Mouse (Mus musculus): ENCODE measurements around the gene Tcp11l2.

Gene Tcp11l2

DNA sequence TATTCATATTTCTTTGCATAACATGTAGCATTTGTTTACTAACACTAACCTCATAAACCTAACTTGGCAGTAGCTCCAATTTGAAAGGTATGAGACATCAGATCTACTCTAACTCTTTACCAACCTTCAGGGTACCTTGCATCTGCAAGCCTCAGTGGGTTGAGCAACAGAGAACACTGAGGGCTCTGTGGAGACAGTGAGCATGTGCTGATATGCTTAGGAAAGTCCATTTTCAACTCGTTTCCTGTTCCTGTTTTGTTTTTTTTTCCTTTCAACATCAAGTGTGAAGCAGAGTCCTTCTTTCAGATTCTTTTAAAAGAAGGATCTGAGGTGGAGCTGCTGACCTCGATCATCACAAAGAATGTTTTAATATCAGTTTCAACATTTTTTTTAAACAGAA is 20.3 kb upstream of the Tcp11l2 start:
- DNase-seq (ENCODE audit: low spot score in 2 of 2) = no peak

GRCm38 (mm10) chr10:84558511-84558910 is 17.9 kb upstream of the Tcp11l2 start:
- no peak for DNase-seq (ENCODE audit: low spot score in 2 of 2)

DNA sequence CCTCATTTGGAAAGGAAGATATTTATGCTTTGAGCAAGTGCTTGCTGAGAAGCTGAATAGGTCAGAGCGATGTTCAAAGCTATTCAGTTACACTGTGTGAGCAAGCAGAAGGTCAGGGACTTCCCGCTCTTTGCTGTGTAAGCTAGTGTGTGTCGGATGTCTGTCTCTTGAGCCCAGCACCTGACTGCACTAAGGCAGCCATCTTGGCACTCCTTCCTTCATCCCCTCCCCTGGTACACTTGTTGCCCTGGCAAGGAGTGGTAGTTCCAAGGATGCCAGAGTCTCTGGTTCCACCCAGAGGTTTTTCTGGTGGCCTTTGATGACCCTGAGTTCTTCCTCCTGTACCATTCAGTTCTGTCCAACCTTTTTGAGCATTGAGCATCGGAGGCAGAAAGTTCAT is 16.4 kb upstream of the Tcp11l2 start:
- DNase-seq (ENCODE audit: low spot score in 2 of 2) = no peak

GRCm38 (mm10) chr10:84562121-84562520 is 14.3 kb upstream of the Tcp11l2 start:
- DNase-seq (ENCODE audit: low spot score in 2 of 2) = no peak

- no peak for DNase-seq (ENCODE audit: low spot score in 2 of 2)
These were observed 13.6 kb upstream of the Tcp11l2 start for GRCm38 (mm10) chr10:84562567-84563554.

GRCm38 (mm10) chr10:84564427-84564826 is 12.0 kb upstream of the Tcp11l2 start:
- no peak for DNase-seq (ENCODE audit: low spot score in 2 of 2)

DNA sequence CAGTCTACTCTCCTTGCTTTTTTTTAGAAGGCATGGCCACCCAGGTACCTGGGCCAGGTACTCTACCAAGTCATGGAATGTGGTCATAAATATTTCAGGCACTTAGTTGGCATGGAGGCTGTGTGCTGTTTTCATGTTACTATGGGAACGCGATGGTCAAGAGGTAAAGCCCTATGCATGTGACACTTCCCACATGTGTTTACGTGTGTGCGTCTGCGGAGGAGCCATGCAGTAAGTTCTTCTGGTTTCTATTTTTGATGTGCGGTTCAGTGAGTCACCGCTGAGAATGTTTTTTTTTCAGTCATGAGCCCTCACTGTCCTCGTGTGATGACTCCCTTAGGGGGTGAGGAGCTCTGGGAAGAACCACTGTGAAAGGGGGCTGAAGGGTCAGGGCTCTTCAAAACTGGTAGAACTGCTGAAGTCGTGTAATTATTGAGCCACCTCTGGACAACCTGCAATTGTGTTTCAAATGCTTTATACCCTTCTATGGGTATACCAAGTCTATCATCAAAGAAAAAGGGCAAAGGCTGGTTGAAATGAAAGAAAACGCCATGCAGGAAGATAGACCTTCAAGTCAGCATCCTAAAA is 5.3 kb upstream of the Tcp11l2 start:
- DNase-seq (ENCODE audit: low spot score in 2 of 2) = no peak

DNA sequence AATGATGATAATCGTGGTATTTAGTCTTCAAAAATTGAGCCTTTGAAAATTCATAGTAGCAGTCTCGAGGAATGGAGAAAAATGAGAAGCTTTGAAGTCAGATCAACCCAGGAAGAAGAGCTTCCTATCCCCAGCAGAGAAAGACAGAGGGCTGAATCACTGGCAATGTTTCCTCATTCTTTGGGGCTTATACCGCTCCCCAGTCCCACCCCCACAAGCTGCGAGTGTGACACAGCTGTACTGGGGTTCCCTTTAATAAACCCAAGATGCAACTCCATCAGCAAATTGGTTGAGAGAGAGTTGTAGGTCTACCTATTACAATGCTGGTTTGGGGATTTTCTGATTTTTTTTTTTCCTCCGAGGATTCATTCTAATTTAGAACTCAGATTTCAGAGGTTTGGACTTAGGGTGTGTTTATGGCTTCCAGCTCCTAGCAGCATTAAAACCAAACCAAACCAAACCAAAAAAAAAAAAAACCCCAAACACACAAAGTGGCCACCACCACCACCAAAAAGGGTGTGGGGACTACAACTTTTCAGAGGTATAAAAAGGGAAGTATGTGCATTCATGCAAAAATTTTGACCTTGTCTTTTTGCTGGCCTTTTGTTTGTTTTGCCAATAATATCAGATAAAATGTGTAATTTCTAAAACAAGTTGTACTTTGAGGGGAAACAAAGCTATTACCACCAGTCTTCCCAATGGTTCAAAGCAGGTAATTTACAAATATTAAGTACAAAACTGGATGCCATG is 2.6 kb upstream of the Tcp11l2 start:
- DNase-seq (ENCODE audit: low spot score in 2 of 2) = no peak

DNA sequence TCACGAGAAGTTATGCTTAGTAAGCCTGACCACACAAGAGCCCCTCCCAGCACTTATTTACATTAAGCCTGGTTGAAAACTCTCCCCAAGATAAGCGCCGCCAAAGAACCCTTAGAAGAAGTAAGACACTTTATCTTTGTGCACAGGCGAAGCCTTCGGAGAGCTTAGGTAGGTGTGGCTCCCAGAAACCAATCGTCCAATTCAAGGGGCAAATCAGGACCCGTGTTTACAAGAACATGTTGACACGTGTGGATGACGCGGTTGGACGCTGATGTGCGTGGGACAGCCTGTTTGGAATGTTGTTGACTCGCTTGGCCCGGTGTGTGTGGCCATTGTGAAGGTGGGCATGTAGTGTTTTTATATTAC is 414 bp upstream of the Tcp11l2 start:
- no peak for DNase-seq (ENCODE audit: low spot score in 2 of 2)

DNA sequence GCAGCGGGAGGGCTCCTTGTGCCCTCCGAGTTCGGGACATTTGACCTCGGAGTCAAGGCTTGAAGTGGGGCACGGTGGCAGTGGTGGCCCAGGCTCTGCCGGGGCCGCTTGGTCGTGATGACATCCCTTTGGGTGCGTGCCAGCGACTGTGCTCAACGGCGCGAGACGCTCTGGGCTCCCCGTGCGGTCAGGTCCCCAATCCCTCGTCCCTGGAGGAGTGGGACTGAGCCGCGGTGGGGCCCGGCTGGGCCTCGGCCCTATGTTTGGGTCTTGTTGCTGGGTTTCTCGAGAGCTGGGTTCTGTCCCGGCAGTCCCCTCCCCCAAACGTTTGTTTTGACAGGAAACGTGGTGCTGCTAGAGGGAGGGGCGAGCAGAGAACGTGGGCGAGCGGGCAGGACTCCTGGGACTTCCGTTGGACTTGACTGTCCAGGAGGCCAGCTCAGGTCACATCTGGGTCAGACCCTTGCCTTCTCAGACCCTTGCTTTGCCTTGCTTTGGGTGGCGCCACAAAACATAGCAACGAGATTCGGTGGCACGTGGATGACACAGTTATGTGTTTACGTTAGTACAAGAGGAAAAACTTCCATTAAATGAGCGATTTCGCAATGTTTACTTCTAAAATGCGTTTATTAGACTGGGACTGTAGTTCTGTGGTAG is 773 bp downstream of the Tcp11l2 start:
- peak; percentile 56 to 73 for DNase-seq (ENCODE audit: low spot score in 2 of 2)

DNA sequence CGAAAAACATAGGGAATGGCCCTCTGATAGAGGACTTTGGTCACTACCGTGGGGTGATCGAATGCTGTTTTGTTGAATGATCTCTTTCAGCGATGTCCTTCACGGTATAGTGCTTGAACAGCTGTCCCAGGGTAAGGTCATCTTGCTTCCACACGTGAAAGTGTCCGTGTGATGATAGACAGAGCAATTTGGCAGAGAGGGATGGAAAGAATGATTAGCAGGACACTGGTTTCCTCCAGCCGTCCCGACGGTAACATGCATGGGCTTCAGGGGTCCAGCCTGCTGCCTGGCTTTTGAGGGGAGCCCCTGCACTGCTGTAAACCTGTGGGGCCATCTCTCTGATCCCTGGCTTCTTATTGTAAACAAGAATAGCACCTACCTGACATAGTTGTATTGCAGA is 2.3 kb downstream of the Tcp11l2 start:
- DNase-seq (ENCODE audit: low spot score in 2 of 2) = no peak

GRCm38 (mm10) chr10:84579527-84579926 is 3.1 kb downstream of the Tcp11l2 start:
- DNase-seq (ENCODE audit: low spot score in 2 of 2) = no peak

DNA sequence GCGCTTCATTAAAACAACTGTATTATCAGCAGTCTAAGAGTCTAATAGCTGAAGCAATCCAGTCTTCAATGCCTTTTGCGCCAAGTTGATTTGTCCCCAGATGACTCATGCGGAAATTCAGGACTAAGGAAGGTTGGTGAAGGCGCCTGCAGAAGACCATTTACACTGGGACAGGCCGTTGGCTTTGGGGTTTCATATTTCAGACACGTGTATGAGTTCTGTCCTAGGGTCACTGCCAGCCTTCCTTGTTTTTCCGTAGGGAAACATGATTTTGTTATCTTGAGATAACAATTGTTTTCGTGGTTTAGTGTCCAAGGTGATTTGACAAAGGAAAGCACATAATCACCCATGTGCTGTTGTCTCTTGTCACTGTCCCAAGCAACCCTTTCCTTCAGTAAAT is 4.8 kb downstream of the Tcp11l2 start:
- no peak for DNase-seq (ENCODE audit: low spot score in 2 of 2)

GRCm38 (mm10) chr10:84582236-84582635 is 5.8 kb downstream of the Tcp11l2 start:
- DNase-seq (ENCODE audit: low spot score in 2 of 2) = no peak

DNA sequence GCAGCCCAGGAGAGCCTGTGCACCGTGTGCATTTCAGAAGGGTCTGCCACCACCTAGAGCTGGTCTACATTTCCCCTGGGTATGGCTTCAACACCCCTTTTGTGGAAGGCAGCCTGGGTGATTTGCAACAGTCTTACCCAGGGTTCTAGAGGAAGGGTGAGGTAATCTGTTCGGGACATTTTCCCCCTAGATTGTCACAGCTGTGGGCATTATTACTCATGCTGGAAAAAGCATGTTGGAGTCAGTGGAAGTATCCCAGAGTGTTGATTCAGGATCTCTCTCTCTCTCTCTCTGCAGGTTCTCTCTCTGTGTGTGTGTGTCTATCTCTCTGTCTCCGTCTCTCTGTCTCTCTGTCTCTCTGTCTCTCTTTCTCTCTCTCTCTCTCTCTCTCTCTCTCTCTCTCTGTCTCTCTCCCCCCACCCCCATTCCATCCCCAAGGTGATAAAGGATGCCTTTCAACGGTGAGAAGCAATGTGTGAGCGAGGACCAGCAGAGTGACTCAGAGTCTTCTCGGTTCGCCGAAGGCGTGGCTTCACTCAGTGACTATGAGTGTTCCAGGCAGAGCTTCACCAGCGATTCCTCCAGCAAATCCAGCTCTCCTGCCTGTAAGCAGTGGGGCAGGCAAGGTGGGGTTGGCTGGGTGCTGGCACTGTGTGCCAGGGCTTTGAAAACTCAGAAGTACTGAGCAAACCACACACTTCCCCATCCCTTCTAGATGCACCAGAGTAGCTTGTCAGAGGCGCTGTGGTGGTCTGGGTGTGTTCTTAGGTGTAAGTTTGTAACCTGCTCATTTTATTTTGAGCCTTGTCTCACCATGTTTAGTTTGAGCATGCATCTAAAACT is 8.2 kb downstream of the Tcp11l2 start:
- DNase-seq (ENCODE audit: low spot score in 2 of 2) = no peak

DNA sequence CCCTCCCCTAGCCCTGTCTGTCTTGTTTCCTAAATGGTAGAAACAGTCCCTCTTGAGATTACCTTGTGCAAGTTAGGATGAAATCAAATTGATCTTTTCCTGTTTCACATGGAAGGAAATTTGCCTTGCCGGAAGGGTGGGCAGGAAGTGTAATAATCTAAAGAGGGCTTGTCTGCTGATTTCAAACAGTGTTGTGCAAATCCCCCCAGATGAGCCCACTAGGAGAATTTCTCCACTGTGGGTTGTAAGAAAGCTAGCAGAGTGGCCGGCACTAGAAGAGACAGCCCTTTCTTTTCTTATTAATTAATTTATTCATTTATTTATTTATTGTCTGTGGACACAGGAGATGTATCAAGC is 8.8 kb downstream of the Tcp11l2 start:
- no peak for DNase-seq (ENCODE audit: low spot score in 2 of 2)

DNA sequence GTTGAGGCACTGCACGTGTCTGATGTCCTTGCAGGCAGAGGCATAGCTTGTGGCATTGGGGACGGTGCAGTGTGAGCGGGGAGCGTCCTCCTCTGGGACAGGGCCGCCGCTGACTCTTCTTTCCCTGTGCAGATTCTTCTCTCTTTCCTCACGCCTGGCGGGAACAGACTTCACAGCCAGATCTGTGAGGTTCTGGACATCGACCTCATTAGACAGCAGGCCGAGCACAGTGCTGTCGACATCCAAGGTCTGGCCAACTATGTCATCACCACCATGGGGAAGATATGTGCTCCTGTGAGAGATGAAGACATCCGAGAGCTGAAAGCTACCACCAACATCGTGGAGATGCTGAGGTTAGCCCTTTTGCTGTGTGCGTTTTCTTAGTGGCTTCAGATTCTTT is 14.5 kb downstream of the Tcp11l2 start:
- no peak for DNase-seq (ENCODE audit: low spot score in 2 of 2)

DNA sequence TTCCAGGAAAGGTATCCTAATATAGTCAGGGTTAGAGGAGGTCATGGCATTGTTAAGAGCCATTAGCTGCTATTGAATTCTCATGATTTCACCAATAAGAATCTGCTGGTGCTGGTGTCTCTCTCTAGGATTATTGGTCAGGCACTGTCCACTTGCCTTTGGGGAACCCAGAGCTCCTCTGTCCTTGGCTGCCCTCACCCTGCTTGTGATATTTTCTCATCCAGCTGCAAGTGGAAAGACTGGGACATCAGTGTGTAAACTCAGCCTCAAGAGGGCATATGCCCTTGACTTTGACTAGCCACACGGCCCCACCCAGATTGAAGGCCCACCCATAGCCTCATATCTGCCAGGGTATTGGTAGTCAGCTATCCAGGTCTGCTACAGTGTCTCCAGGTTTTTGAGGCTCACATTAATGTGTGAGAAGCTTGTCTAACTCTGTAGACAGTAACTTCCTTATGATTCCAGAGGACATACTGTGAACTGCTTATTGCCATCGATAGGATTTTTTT is 15.3 kb downstream of the Tcp11l2 start:
- DNase-seq (ENCODE audit: low spot score in 2 of 2) = no peak

GRCm38 (mm10) chr10:84592745-84593144 is 16.3 kb downstream of the Tcp11l2 start:
- DNase-seq (ENCODE audit: low spot score in 2 of 2) = no peak

DNA sequence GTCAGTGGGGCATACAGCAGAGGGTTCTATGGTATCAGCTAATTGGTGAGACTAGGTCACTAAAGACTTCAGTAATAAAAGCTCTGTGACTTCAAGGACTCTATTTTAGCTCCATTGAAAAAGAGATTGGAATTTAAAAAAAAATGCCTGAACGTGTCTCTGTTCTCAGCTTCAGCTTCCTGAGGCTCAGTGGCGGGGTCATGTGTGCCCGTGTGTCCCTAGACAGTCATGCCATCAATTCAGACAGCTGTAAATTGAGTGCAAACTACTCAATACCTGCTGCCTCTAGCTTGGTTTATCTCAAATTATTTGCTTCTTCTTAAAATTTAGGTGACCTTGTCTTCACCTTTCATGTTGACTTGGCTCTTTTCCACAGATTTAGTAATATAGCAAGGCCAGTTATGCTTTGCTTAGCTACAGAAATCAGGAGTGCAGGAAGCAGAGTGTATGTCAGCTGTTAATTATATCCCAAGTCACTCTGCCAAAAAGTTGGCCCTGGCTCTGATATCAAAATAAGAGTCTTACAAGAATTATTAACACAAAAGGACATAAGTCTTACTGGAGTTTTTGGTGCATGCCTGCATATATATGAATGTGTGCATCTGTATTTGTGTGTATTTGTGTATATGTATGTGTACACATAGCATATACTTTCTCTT is 20.8 kb downstream of the Tcp11l2 start:
- no peak for DNase-seq (ENCODE audit: low spot score in 2 of 2)

All from right cerebral cortex, adult 2 months (tissue).